Mouse (Mus musculus) spleen, adult 2 months (tissue): ENCODE data around the gene 1600015I10Rik. TPM values are rescaled to one million over a fixed set of nuclear protein-coding genes. Genes with fewer than 3 reads are reported as not detected.

Experiments
- DNase-seq, 2 experiments: peaks; one replicate each; pipeline versions ENCODE4 v3.0.0 to v3.0.0-alpha.2; 2012 to 2021; ENCODE audit warnings: low spot score in 2 of 2, low read depth in 1 of 2
- H3K27ac ChIP-seq: fragments of 200-500 bp; 2 replicates; pipeline ENCODE4 v1.5.1; 2012; ENCODE audit warnings: low read length, inconsistent platforms; ENCODE audit not compliant: insufficient read depth
- H3K27me3 ChIP-seq: fragments of 200-500 bp; 2 replicates; pipeline ENCODE4 v1.6.1; 2012; ENCODE audit warnings: mild to moderate bottlenecking, moderate library complexity, low read length, inconsistent platforms; ENCODE audit not compliant: control insufficient read depth, insufficient read depth
- H3K36me3 ChIP-seq: fragments of 200-500 bp; 2 replicates; pipeline ENCODE4 v1.6.1; 2012; ENCODE audit warnings: mild to moderate bottlenecking, low read length, inconsistent platforms; ENCODE audit not compliant: control insufficient read depth, insufficient read depth
- H3K4me1 ChIP-seq: fragments of 200-500 bp; 2 replicates; pipeline ENCODE4 v1.6.1; 2011; ENCODE audit warnings: inconsistent platforms; ENCODE audit not compliant: control insufficient read depth, insufficient read depth, insufficient read length
- H3K4me3 ChIP-seq: fragments of 200-500 bp; 2 replicates; pipeline ENCODE4 v1.5.1; 2011; ENCODE audit warnings: mild to moderate bottlenecking, inconsistent platforms; ENCODE audit not compliant: insufficient read depth, insufficient read length; ENCODE audit errors: extremely low read depth
- CTCF ChIP-seq: fragments of 200-500 bp; IDR thresholded peaks from 2 replicates; pipeline ENCODE4 v1.5.1; 2011; ENCODE audit warnings: mild to moderate bottlenecking, inconsistent platforms; ENCODE audit not compliant: insufficient read depth, insufficient read length, insufficient replicate concordance; ENCODE audit errors: extremely low read depth
- POLR2A ChIP-seq: fragments of 200-500 bp; IDR thresholded peaks from 2 replicates; pipeline ENCODE4 v1.6.1; 2011; ENCODE audit warnings: low read depth, low read length, inconsistent platforms
- WGBS: fragments of 180-500 bp; shearing (Covaris S2); methylation state at CpG from one replicate; pipeline ENCODE4 v1.1.7; 2018; 5-methylcytosine and 5-hydroxymethylcytosine counted together
- polyA plus RNA-seq: library from polyadenylated mRNA; depleted of rRNA; stranded (reverse); fragments of >200 nt; gene quantifications from 2 replicates; pipeline ENCODE4 v1.2.3, GENCODE M21; 2012; rRNA removed

Gene 1600015I10Rik
- polyA plus RNA-seq, 1 experiment: not detected

DNA sequence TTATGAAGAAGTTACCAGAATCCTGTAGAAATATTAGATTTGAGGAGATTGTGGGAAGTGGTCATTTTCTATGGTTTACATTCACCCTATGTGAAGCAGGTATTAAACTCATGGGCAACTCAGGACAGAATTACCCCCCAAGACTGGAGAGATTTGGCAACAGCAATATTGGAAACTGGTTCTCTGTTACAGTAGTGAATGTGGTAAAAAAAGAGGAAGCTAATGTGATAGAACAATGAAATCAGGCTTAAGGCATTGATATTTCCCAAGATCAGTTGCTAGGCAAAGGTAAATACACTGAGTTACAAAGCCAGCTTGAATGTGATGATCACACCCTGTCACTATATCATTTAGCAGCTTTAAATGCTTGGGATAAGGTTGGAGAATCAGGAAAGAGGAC lies 38.2 kb downstream of the 1600015I10Rik start:
- Histone ChIP-seq H3K27me3 (no peaks in the 10 kb centered on the region), H3K4me1 (no peaks in the 10 kb centered on the region), H3K4me3 (no peak overlapping the region), H3K36me3 (no peaks in the 10 kb centered on the region), H3K27ac (no peak overlapping the region)
- no peak for TF ChIP-seq CTCF
- TF ChIP-seq POLR2A: no peak
- DNase-seq: no peak

DNA sequence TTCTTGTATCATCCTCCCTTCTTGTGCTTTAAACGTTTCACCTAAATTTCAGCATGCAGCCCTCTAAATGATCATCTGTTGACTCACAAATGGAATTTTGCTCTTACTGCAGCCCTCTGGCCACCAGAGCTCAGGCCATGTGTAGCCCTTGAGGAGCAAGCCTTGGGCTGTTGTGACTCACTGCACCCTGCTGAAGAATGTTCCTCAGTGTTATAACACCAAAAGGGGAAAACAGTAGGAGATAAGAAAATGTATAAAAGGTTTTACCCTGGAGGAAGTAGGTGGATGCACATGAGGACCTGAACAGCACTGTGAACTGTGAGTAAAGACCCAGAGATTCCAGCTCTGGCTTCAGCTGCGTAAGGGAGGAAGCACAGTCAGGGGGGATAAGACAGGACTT lies 45.0 kb downstream of the 1600015I10Rik start, which contains the start of gene Doxl2:
Gene Doxl2, plus strand, starts transcription at position 301 of the 400 bp plus-strand sequence.
- Histone ChIP-seq H3K27ac (no peak within 1 kb of the TSS), H3K4me3 (no peak within 1 kb of the TSS), H3K4me1 (no peaks in the 10 kb centered on the region), H3K36me3 (no peaks in the 10 kb centered on the region), H3K27me3 (0 out of 2 replicates have a peak, but pooled peaks cover 2% of the 10 kb centered on the region)
- no peak for DNase-seq
- no peak for TF ChIP-seq POLR2A
- no peak for TF ChIP-seq CTCF
- 87% methylated on average over 2 of the region's 2 CpGs for WGBS

DNA sequence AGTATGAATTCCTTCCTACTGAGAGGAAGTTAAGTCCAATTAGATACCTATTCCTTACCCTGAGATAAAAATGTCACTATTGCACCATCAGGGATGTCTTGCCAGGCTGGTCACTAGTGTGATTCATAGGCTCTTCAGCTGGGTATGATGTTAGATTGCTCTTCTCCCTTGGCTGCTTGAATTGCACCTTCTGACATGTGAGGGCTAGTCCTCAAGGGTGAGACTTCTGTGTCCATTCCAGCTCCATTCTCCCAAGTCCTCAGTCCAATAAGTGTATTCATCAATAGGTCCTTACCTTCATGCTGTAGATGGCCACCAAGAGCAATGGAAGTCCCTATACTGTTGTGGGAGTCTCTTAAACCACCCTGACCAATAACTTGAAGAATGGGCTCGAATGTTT lies 49.9 kb downstream of the 1600015I10Rik start:
- DNase-seq: no peak
- Histone ChIP-seq H3K36me3 (no peaks in the 10 kb centered on the region), H3K4me3 (no peak overlapping the region), H3K27ac (no peak overlapping the region), H3K27me3 (0 out of 2 replicates have a peak, but pooled peaks cover 2% of the 10 kb centered on the region), H3K4me1 (no peaks in the 10 kb centered on the region)
- TF ChIP-seq POLR2A (no peak), CTCF (no peak)
- WGBS: 62% methylated on average over 1 of the region's 1 CpGs

DNA sequence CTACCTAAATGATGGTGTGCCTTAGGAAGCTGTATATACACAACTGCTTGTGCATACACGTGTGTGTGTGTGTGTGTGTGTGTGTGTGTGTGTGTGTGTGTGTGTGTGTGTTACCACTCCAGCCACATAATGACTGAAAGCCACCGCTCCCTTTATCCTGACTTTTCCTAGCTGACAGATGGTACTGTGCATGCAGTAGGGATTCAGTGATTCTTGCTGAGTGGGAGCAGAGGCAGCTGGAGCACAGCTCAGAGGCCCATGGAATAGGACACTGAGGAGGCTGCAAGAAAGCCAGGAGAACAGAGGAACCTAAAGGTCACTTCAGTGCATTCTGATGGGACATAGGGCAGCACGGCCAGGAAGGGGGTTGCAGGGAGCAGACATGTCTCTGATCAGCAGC lies 52.6 kb downstream of the 1600015I10Rik start:
- no peak for DNase-seq
- 81% methylated on average over 3 of the region's 3 CpGs for WGBS
- Histone ChIP-seq H3K4me1 (no peaks in the 10 kb centered on the region), H3K27me3 (0 out of 2 replicates have a peak, but pooled peaks cover 2% of the 10 kb centered on the region), H3K36me3 (no peaks in the 10 kb centered on the region), H3K4me3 (no peak overlapping the region), H3K27ac (no peak overlapping the region)
- no peak for TF ChIP-seq CTCF

Other genes with a start within 250 kb of the 1600015I10Rik start
- 66.3 and 73.5 TPM in 2 replicates for gene Gimap4, start 245.3 kb upstream of the 1600015I10Rik start, polyA plus RNA-seq
- 50.8 and 54.3 TPM in 2 replicates for gene Gimap6, start 221.7 kb upstream of the 1600015I10Rik start, polyA plus RNA-seq
- 0.43 and 0.82 TPM in 2 replicates for gene Gm28053, start 211.3 kb upstream of the 1600015I10Rik start, polyA plus RNA-seq
- 9.5 and 11.6 TPM in 2 replicates for gene Gimap7, start 211.3 kb upstream of the 1600015I10Rik start, polyA plus RNA-seq
- gene Gimap1, start 190.8 kb upstream of the 1600015I10Rik start, polyA plus RNA-seq: 94.4 and 103 TPM in 2 replicates
- gene Gimap5, start 183.7 kb upstream of the 1600015I10Rik start, polyA plus RNA-seq: 74.0 and 90.0 TPM in 2 replicates
- 140 and 150 TPM in 2 replicates for gene Gimap3, start 159.0 kb upstream of the 1600015I10Rik start, polyA plus RNA-seq
- gene Tmem176a, start 89.0 kb upstream of the 1600015I10Rik start, polyA plus RNA-seq: 95.2 and 105 TPM in 2 replicates
- 199 TPM in 2 replicates for gene Tmem176b, start 88.4 kb upstream of the 1600015I10Rik start, polyA plus RNA-seq
- 0.77 and 1.1 TPM in 2 replicates for gene Aoc1, start 57.0 kb upstream of the 1600015I10Rik start, polyA plus RNA-seq
- 0.02 TPM in 1 of 2 replicates, not detected in the other for gene Doxl2, start 45.1 kb downstream of the 1600015I10Rik start, polyA plus RNA-seq
- not detected in 2 replicates for gene Svs1, start 57.0 kb downstream of the 1600015I10Rik start, polyA plus RNA-seq
- gene Gpnmb, start 106.7 kb downstream of the 1600015I10Rik start, polyA plus RNA-seq: 1.3 and 3.8 TPM in 2 replicates
- gene Malsu1, start 143.9 kb downstream of the 1600015I10Rik start, polyA plus RNA-seq: 9.9 and 12.2 TPM in 2 replicates